Mouse (Mus musculus) liver, adult 2 months (tissue): ENCODE results near the gene Nup205. TPM values are rescaled to one million over a fixed set of nuclear protein-coding genes. Genes with fewer than 3 reads are reported as not detected.
"Not testable (repeated sequence)": the region's sequence is repeated elsewhere in the genome, so short reads cannot be mapped to it uniquely, and the experiment has no call there.

Experiments
- DNase-seq: peaks from one replicate; pipeline ENCODE4 v3.0.0-alpha.2; 2011; ENCODE audit warnings: low read depth, low spot score; ENCODE audit errors: extremely low read depth
- H3K27ac ChIP-seq: fragments of 200-500 bp; replicated peaks from 2 replicates; pipeline ENCODE4 v1.5.1; 2012; ENCODE audit warnings: low read depth, mild to moderate bottlenecking, control low read depth, inconsistent platforms, low read length; ENCODE audit not compliant: insufficient read depth
- H3K27me3 ChIP-seq: fragments of 200-500 bp; 2 replicates; pipeline ENCODE4 v1.6.1; 2012; ENCODE audit warnings: mild to moderate bottlenecking, moderate library complexity, low read length, inconsistent platforms; ENCODE audit not compliant: control insufficient read depth, insufficient read depth
- H3K36me3 ChIP-seq: fragments of 200-500 bp; 2 replicates; pipeline ENCODE4 v1.6.1; 2012; ENCODE audit warnings: low read length, inconsistent platforms; ENCODE audit not compliant: control insufficient read depth, insufficient read depth
- H3K4me1 ChIP-seq: fragments of 200-500 bp; 2 replicates; pipeline ENCODE4 v1.6.1; 2011; ENCODE audit warnings: low read length; ENCODE audit not compliant: control insufficient read depth, insufficient read depth
- H3K4me3 ChIP-seq: fragments of 200-500 bp; 2 replicates; pipeline ENCODE4 v1.5.1; 2011; ENCODE audit warnings: low read depth, mild to moderate bottlenecking, control low read depth, low read length, moderate library complexity; ENCODE audit not compliant: insufficient read depth
- H3K79me2 ChIP-seq: fragments of 200-500 bp; 2 replicates; pipeline ENCODE4 v1.6.1; 2012; ENCODE audit warnings: inconsistent platforms, mild to moderate bottlenecking, low read length, moderate library complexity; ENCODE audit not compliant: control insufficient read depth, insufficient read depth
- H3K9ac ChIP-seq: fragments of 200-500 bp; 2 replicates; pipeline ENCODE4 v1.6.1; 2012; ENCODE audit warnings: low read depth, mild to moderate bottlenecking, control low read depth, inconsistent platforms, low read length
- CTCF ChIP-seq: fragments of 200-500 bp; IDR thresholded peaks from 2 replicates; pipeline ENCODE4 v1.5.1; 2011; ENCODE audit warnings: low read depth, low read length, control low read depth
- POLR2A ChIP-seq: fragments of 200-500 bp; IDR thresholded peaks from 2 replicates; pipeline ENCODE4 v1.6.1; 2011; ENCODE audit warnings: low read length, control low read depth; ENCODE audit not compliant: insufficient read depth; ENCODE audit errors: extremely low read depth
- WGBS: fragments of 180-500 bp; shearing (Covaris S2); methylation state at CpG from one replicate; pipeline ENCODE4 v1.1.7; 2018; 5-methylcytosine and 5-hydroxymethylcytosine counted together
- polyA plus RNA-seq: library from polyadenylated mRNA; depleted of rRNA; stranded (reverse); fragments of >200 nt; gene quantifications from 2 replicates; pipeline ENCODE4 v1.2.3, GENCODE M21; 2012
- total RNA-seq: library from RNA; depleted of rRNA; stranded (reverse); fragments of >200 nt; gene quantifications from 2 replicates; pipeline ENCODE4 v1.2.3, GENCODE M21; 2014

Nup205 gene
- total and polyA plus RNA-seq, 2 experiments = 6.4 to 9.5 TPM

DNA sequence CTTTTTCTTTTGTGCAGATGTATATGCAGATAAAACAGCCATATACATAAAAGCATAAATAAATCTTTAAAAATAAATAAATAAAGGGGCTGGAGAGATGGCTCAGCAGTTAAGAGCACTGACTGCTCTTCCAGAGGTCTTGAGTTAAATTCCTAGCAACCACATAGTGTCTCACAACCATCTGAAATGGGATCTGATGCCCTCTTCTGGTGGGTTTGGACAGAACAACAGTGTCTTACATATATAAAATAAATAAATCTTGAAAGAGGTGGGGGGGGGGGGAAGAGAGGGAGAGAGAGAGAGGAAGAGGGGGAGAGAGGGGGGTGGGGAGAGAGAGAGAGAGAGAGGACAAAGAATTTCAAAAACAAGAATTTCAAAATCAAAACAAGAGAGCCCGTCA, 36.9 kb upstream of the Nup205 start:
- H3K79me2 ChIP-seq = no peaks in the 10 kb centered on the region
- H3K36me3 ChIP-seq = no peaks in the 10 kb centered on the region
- H3K27me3 ChIP-seq = no peaks in the 10 kb centered on the region
- WGBS = 100% methylated on average over 1 of the region's 1 CpGs
- no peak overlapping the region for H3K4me3 ChIP-seq
- no peak for DNase-seq
- H3K27ac ChIP-seq = no peak overlapping the region
- H3K9ac ChIP-seq = no peak overlapping the region
- H3K4me1 ChIP-seq = no peaks in the 10 kb centered on the region
- TF ChIP-seq POLR2A (no peak), CTCF (no peak)

DNA sequence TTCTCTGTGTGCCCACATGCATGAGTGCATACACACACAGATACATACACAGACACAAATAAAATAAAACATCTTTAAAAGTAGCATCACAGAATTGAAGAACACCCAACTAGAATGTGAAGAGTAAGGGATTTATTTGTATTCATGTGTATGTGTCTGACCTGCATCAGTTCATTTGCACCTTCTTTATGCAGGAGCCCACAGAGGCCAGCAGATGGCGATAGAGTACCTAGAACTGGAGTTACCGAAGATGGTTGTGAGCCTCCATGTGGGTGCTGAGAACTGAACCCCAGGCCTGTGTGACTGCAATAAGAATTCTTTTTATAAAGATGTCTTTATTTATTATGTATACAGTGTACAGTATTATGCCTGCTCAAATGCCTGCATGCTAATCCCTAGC, 31.7 kb upstream of the Nup205 start:
- 92% methylated on average over 2 of the region's 2 CpGs for WGBS
- H3K27me3 ChIP-seq = no peaks in the 10 kb centered on the region
- H3K27ac ChIP-seq = no peak overlapping the region
- H3K9ac ChIP-seq = no peak overlapping the region
- H3K4me1 ChIP-seq = no peaks in the 10 kb centered on the region
- H3K36me3 ChIP-seq = no peaks in the 10 kb centered on the region
- H3K79me2 ChIP-seq = no peaks in the 10 kb centered on the region
- DNase-seq = no peak
- TF ChIP-seq CTCF (no peak), POLR2A (no peak)
- H3K4me3 ChIP-seq = no peak overlapping the region

DNA sequence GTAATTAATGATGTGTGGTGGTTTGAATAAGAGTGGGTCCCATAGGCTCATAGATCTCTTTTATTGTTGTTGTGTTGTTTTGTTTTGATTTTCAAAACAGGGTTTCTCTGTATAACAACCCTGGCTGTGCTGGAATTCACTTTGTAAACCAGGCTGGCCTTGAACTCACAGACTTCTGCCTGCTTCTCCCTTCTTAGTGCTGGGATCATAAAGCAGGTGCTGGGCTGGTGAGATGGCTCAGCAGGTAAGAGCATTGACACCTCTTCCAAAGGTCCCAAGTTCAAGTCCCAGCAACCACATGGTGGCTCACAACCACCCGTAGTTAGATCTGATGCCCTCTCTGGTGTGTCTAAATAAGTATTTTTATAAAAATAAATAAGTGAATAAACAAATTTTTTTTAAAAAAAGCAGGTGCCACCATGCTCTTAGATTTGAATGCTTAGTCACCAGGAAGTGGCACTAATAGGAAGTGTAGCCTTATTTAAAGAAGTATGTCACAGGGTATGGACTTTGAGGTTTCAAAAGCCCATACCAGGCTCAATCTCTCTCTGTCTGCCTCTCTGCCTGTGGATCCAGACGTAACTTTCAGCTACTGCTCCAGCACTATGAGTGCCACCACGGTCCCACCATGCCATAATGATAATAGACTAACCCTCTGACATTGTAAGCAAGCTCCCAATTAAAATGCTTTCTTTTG, 29.3 kb upstream of the Nup205 start:
- Histone ChIP-seq H3K4me1 (no peaks in the 10 kb centered on the region), H3K4me3 (no peak overlapping the region), H3K9ac (no peak overlapping the region), H3K79me2 (no peaks in the 10 kb centered on the region), H3K27me3 (no peaks in the 10 kb centered on the region), H3K27ac (no peak overlapping the region), H3K36me3 (no peaks in the 10 kb centered on the region)
- TF ChIP-seq CTCF (no peak), POLR2A (no peak)
- WGBS = 85% methylated on average over 3 of the region's 3 CpGs
- no peak for DNase-seq

DNA sequence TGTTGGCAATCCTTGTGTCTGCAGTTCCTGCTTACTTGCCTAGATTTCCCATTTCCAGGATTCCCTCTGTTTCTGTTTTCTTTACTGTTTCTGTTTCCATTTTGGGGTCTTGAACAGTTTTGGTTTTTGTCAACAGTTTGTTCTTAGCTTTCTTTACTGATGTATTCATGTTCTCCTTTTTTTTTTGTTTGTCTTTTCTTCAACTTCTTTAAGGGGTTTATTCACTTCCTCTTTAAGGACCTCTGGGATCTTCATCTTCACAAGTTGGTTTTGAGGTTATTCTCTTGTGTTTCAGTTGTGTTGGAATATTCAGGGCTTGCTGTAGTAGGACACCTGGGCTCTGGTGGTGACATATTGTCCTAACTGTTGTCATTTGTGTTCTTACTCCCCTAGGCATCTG, 22.7 kb upstream of the Nup205 start:
- Histone ChIP-seq H3K79me2 (no peaks in the 10 kb centered on the region), H3K9ac (no peak overlapping the region), H3K4me3 (no peak overlapping the region), H3K27ac (no peak overlapping the region), H3K36me3 (no peaks in the 10 kb centered on the region), H3K4me1 (no peaks in the 10 kb centered on the region), H3K27me3 (no peaks in the 10 kb centered on the region)
- TF ChIP-seq POLR2A (no peak), CTCF (no peak)
- no peak for DNase-seq

DNA sequence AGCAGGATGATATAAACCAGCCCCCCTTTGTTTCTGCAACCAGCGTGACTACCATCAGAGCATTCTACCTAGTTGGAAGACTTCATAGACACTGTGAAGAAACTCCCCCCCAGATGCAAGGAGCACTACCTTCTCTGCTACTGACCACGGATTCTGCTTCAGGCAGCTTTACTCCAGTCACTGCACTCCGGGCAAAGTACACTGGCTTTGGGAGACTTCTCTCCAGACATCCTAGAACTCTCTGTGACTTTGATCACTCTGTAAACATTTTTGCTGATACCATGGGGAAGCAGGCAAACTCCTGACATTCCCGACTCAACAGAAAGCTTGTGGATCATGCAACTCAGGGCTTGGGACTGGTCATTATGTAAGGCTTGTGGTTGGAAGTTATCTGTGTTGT, 8.0 kb upstream of the Nup205 start:
- DNase-seq = peak; percentile 21
- no peaks in the 10 kb centered on the region for H3K27me3 ChIP-seq
- WGBS = 31% methylated on average over 4 of the region's 4 CpGs
- no peaks in the 10 kb centered on the region for H3K79me2 ChIP-seq
- H3K4me1 ChIP-seq = no peaks in the 10 kb centered on the region
- TF ChIP-seq CTCF = no peak
- no peak for TF ChIP-seq POLR2A
- H3K9ac ChIP-seq = no peak overlapping the region
- no peak overlapping the region for H3K4me3 ChIP-seq
- H3K27ac ChIP-seq = no peak overlapping the region
- no peaks in the 10 kb centered on the region for H3K36me3 ChIP-seq

DNA sequence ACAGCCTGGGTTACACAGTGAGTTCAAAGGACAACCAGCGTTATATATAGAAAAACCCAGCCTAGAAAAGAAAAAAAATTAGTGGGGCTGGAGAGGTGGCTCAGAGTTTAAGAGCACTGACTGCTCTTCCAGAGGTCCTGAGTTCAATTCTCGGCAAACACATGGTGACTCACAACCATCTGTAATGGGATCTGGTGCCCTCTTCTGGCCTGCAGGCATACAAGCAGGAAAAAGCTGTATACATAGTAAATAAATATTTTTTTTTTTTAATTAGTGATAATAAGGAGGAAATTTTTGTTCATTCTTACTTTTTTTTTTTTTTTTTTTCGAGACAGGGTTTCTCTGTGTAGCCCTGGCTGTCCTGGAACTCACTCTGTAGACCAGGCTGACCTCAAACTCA, 5.2 kb upstream of the Nup205 start:
- H3K4me3 ChIP-seq, H3K79me2 ChIP-seq, H3K9ac ChIP-seq, DNase-seq, H3K4me1 ChIP-seq, H3K27me3 ChIP-seq, H3K27ac ChIP-seq, H3K36me3 ChIP-seq: not testable (repeated sequence)
- 69% methylated on average over 3 of the region's 3 CpGs for WGBS
